Mouse (Mus musculus): ENCODE data around the gene Dusp22. TPM values are rescaled to one million over a fixed set of nuclear protein-coding genes. Genes with fewer than 3 reads are reported as not detected.

The Dusp22 gene
- polyA plus RNA-seq (2015; fragmentation: Illumina TruSeq; extraction: RNeasy Lipid Tissue Mini Kit (QIAGEN cat#74804); ENCODE audit: insufficient read depth, low read depth, low replicate concordance) = 9.3 TPM

DNA sequence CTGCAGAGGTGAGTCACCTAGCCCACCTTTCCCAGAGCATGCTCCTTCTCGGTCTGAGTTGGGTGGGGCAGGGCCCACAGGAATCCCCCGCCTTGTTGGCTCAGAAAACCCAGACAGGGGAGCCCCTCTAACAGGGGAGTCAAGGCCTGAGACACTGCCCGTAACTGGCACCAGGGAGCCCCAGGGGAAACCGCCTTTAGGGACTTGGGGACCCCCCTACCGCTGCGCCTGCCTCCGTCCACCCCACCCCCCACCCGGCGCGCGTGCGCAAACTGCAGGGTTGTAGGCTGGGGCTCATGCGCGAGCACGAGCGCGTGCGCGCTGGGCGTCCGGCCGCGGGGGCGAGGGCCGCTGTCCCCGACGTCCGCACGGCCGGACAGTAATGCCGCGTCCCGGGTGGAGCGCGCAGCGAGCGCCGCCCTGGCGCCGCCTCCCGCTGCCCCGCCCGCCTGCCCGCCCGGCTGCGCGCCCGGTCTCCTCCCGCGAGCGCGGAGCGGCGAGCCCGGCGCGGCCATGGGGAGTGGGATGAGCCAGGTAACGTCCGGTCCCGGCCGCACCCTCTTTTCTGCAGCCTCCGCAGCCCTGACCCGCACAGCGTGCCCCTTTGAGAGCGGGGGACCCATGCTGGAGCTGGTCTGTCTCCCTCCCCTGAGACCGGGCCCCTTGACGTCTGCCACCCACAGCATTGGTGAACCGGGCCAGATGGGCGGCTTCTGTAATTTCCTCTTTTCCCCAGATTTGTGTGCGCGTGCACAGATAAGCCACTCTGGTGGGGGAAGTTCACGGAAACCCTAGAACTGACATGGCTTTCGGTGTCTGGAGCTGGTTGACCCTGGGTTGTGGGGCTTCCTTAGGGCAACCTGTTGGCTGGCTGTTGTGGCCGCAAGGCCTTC is at the start of gene Dusp22:
Gene Dusp22 (plus strand): TSS at position 387 of the 893 bp plus-strand sequence.

DNA sequence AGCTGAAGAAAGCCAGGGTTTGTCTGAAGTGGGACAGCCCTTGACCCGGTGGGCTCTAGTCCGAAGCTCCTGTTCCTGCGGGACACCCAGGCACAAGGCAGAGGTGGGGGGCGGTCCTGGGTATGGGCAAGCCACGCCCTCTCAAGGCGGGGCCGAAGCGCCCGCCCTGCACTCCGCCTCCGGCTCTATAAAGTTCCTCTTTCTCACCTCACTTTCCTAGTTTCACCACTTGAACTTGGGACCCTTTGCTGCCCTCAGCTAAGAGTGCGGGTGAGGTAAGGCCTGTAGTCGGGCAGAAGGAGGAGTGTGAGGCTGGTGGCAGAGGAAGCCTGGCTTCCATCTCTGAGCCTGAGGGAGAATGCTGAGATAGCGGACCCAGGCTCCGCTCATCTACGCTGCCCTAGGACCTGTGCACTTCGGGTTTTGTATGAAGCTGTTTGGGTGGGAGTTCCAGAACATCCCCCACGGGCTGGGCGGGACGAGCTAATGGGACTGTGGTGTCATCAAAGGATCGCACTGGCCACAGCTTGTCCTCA is 89.3 kb downstream of the Dusp22 start, which contains the start of gene Irf4:
Gene Irf4 (plus strand): TSS at position 206 of the 536 bp plus-strand sequence.

Other genes with a start within 250 kb of the Dusp22 start
- 27.4 TPM for gene Uqcrfs1, start 114.6 kb upstream of the Dusp22 start, polyA plus RNA-seq (2015; fragmentation: Illumina TruSeq; extraction: RNeasy Lipid Tissue Mini Kit (QIAGEN cat#74804); ENCODE audit: insufficient read depth, low read depth, low replicate concordance)
- 0.22 TPM for gene Irf4, start 89.2 kb downstream of the Dusp22 start, polyA plus RNA-seq (2015; fragmentation: Illumina TruSeq; extraction: RNeasy Lipid Tissue Mini Kit (QIAGEN cat#74804); ENCODE audit: insufficient read depth, low read depth, low replicate concordance)